Mouse (Mus musculus) hindbrain, postnatal 0 days (tissue): ENCODE data around the gene Naga. TPM values are rescaled to one million over a fixed set of nuclear protein-coding genes. Genes with fewer than 3 reads are reported as not detected.

ENCODE experiments used
- ATAC-seq: fragments of 200-750 bp; cut with Nextera tagmentation; 2 replicates; pipeline ENCODE4 v1.8.0; 2017; ENCODE audit warnings: mild to moderate bottlenecking, moderate TSS enrichment, moderate library complexity
- DNase-seq: peaks from one replicate; pipeline ENCODE4 v3.0.0-alpha.2; 2015; ENCODE audit warnings: low spot score
- H3K27ac ChIP-seq: fragments of 300-500 bp; sonication (generic); 2 replicates; pipeline ENCODE4 v1.5.1; 2014; ENCODE audit warnings: mild to moderate bottlenecking
- H3K27me3 ChIP-seq: fragments of 300-500 bp; sonication (generic); 2 replicates; pipeline ENCODE4 v1.6.1; 2014; ENCODE audit warnings: low read length, mixed read lengths; ENCODE audit not compliant: insufficient read depth
- H3K36me3 ChIP-seq: fragments of 300-500 bp; sonication (generic); 2 replicates; pipeline ENCODE4 v1.6.1; 2014; ENCODE audit warnings: low read length, mixed read lengths; ENCODE audit not compliant: insufficient read depth
- H3K4me1 ChIP-seq: fragments of 300-500 bp; sonication (generic); 2 replicates; pipeline ENCODE4 v1.6.1; 2014; ENCODE audit warnings: antibody characterized with exemption, low read length, mixed read lengths; ENCODE audit not compliant: insufficient read depth
- H3K4me2 ChIP-seq: fragments of 300-500 bp; sonication (generic); 2 replicates; pipeline ENCODE4 v1.6.1; 2014; ENCODE audit warnings: low read depth, mild to moderate bottlenecking, low read length, moderate library complexity, mixed read lengths
- H3K4me3 ChIP-seq: fragments of 300-500 bp; sonication (generic); 2 replicates; pipeline ENCODE4 v1.5.1; 2014; ENCODE audit warnings: low read length
- H3K9ac ChIP-seq: fragments of 300-500 bp; sonication (generic); replicated peaks from 2 replicates; pipeline ENCODE4 v1.6.1; 2014; ENCODE audit warnings: mild to moderate bottlenecking, low read length, moderate library complexity, mixed read lengths
- H3K9me3 ChIP-seq: fragments of 300-500 bp; sonication (generic); 2 replicates; pipeline ENCODE4 v1.6.1; 2016; ENCODE audit warnings: low read length, mixed read lengths
- CTCF ChIP-seq: IDR thresholded peaks from 2 replicates; pipeline ENCODE4 v1.5.1; 2016; ENCODE audit warnings: antibody characterized with exemption, control low read depth, low read depth
- WGBS: fragments of 180-500 bp; shearing (Covaris S2); extraction: QIAGEN DNeasy Blood & Tissue Kit; methylation state at CpG from one replicate; pipeline ENCODE4 v1.1.7; 2014; 5-methylcytosine and 5-hydroxymethylcytosine counted together
- polyA plus RNA-seq: library from polyadenylated mRNA; unstranded; fragments of >200 nt; fragmentation: Nextera tagmentation; extraction: Ambion mirVana; gene quantifications from 2 replicates; pipeline ENCODE4 v1.2.1, GENCODE M21; 2015
- total RNA-seq: library from RNA; depleted of rRNA; stranded (reverse); fragments of >200 nt; gene quantifications from 2 replicates; pipeline ENCODE4 v1.2.3, GENCODE M21; 2014; rRNA removed

The Naga gene
- total RNA-seq (41.6 and 51.1 TPM in 2 replicates), polyA plus RNA-seq (36.9 and 37.2 TPM in 2 replicates)

GRCm38 (mm10) chr15:82338593-82339112, at the start of gene Naga, which contains the start of the genes Pheta2 and Smdt1:
Gene Naga (minus strand): TSS chr15:82338925.
Gene Pheta2 (plus strand): TSS chr15:82338942.
Gene Smdt1 (plus strand): TSS chr15:82338959.
- ATAC-seq (peak; percentile 93), DNase-seq (peak; percentile 97)
- Histone ChIP-seq H3K9me3 (no peaks in the 10 kb centered on the region), H3K4me3 (peak within 1 kb of the TSS; percentile 48), H3K27ac (peak within 1 kb of the TSS; percentile 45; the same call in 1 of the 2 replicates), H3K27me3 (no peaks in the 10 kb centered on the region), H3K9ac (peak within 1 kb of the TSS; percentile 54), H3K36me3 (0 out of 2 replicates have a peak, but pooled peaks cover 6% of the 10 kb centered on the region), H3K4me2 (peak within 1 kb of the TSS; percentile 64), H3K4me1 (peaks cover 14% of the 10 kb centered on the region; the same call in 1 of the 2 replicates)
- TF ChIP-seq CTCF, result no peak; the same call in 1 of the 2 replicates
- under 1% methylated on average over 41 of the region's 41 CpGs for WGBS

GRCm38 (mm10) chr15:82385729-82386128, 47.0 kb upstream of the Naga start:
- H3K27ac ChIP-seq, result no peak overlapping the region
- H3K9me3 ChIP-seq, result no peaks in the 10 kb centered on the region
- no peak for TF ChIP-seq CTCF
- H3K4me3 ChIP-seq, result no peak overlapping the region
- H3K4me2 ChIP-seq, result no peak overlapping the region
- H3K4me1 ChIP-seq, result no peaks in the 10 kb centered on the region
- WGBS, result 98% methylated on average over 2 of the region's 2 CpGs
- no peaks in the 10 kb centered on the region for H3K27me3 ChIP-seq
- H3K9ac ChIP-seq, result no peak overlapping the region
- no peak for ATAC-seq
- H3K36me3 ChIP-seq, result no peaks in the 10 kb centered on the region
- no peak for DNase-seq

GRCm38 (mm10) chr15:82382441-82382840, 43.7 kb upstream of the Naga start:
- no peaks in the 10 kb centered on the region for H3K36me3 ChIP-seq
- H3K9ac ChIP-seq, result no peak overlapping the region
- no peak overlapping the region for H3K4me2 ChIP-seq
- no peak overlapping the region for H3K27ac ChIP-seq
- WGBS, result 93% methylated on average over 2 of the region's 2 CpGs
- TF ChIP-seq CTCF, result no peak
- H3K27me3 ChIP-seq, result no peaks in the 10 kb centered on the region
- ATAC-seq (no peak), DNase-seq (no peak)
- no peaks in the 10 kb centered on the region for H3K9me3 ChIP-seq
- no peak overlapping the region for H3K4me3 ChIP-seq
- H3K4me1 ChIP-seq, result 0 out of 2 replicates have a peak, but pooled peaks cover 3% of the 10 kb centered on the region

GRCm38 (mm10) chr15:82380714-82381062, 42.0 kb upstream of the Naga start:
- Histone ChIP-seq H3K9ac (no peak overlapping the region; the same call in 1 of the 2 replicates), H3K4me3 (peak overlapping the region; percentile 26), H3K9me3 (no peaks in the 10 kb centered on the region), H3K27ac (no peak overlapping the region), H3K4me1 (peaks cover 3% of the 10 kb centered on the region; the same call in 1 of the 2 replicates), H3K36me3 (no peaks in the 10 kb centered on the region), H3K4me2 (peak overlapping the region; percentile 59), H3K27me3 (no peaks in the 10 kb centered on the region)
- TF ChIP-seq CTCF, result no peak
- WGBS, result 31% methylated on average over 7 of the region's 7 CpGs
- DNase-seq, result no peak
- no peak for ATAC-seq

- no peaks in the 10 kb centered on the region for H3K36me3 ChIP-seq
- TF ChIP-seq CTCF, result no peak
- peak within 1 kb of the TSS; percentile 26 for H3K4me3 ChIP-seq
- peak within 1 kb of the TSS; percentile 69; the same call in 1 of the 2 replicates for H3K27ac ChIP-seq
- WGBS, result 2% methylated on average over 18 of the region's 24 CpGs
- H3K27me3 ChIP-seq, result no peaks in the 10 kb centered on the region
- peaks cover 3% of the 10 kb centered on the region; the same call in 1 of the 2 replicates for H3K4me1 ChIP-seq
- peak; percentile 68; the same call in 1 of the 2 replicates for ATAC-seq
- H3K9ac ChIP-seq, result peak within 1 kb of the TSS; percentile 3
- no peaks in the 10 kb centered on the region for H3K9me3 ChIP-seq
- DNase-seq, result peak; percentile 27
- H3K4me2 ChIP-seq, result peak within 1 kb of the TSS; percentile 59
Measured at GRCm38 (mm10) chr15:82379871-82380713, 41.4 kb upstream of the Naga start, which contains the start of gene Cyp2d22. Gene Cyp2d22 (minus strand): TSS chr15:82380260.

GRCm38 (mm10) chr15:82379511-82379870, 40.8 kb upstream of the Naga start:
- H3K4me2 ChIP-seq, result peak overlapping the region; percentile 59
- ATAC-seq (peak; percentile 9; the same call in 1 of the 2 replicates), DNase-seq (no peak)
- peak overlapping the region; percentile 3; the same call in 1 of the 2 replicates for H3K9ac ChIP-seq
- H3K4me3 ChIP-seq, result peak overlapping the region; percentile 26
- no peaks in the 10 kb centered on the region for H3K27me3 ChIP-seq
- H3K4me1 ChIP-seq, result peaks cover 3% of the 10 kb centered on the region; the same call in 1 of the 2 replicates
- 37% methylated on average over 7 of the region's 7 CpGs for WGBS
- H3K9me3 ChIP-seq, result no peaks in the 10 kb centered on the region
- no peaks in the 10 kb centered on the region for H3K36me3 ChIP-seq
- no peak for TF ChIP-seq CTCF
- H3K27ac ChIP-seq, result peak overlapping the region; percentile 69; the same call in 1 of the 2 replicates
